Mouse (Mus musculus) olfactory bulb, adult 2 months (tissue): ENCODE data around the gene Upf3b.

ENCODE experiments used
- CTCF ChIP-seq: fragments of 200-500 bp; IDR thresholded peaks from 2 replicates; pipeline ENCODE4 v1.5.1; 2012; ENCODE audit warnings: low read depth, mild to moderate bottlenecking, low read length, moderate library complexity; ENCODE audit not compliant: insufficient read depth
- POLR2A ChIP-seq: fragments of 200-500 bp; IDR thresholded peaks from 2 replicates; pipeline ENCODE4 v1.6.1; 2012; ENCODE audit warnings: mild to moderate bottlenecking, low read depth, low read length, moderate library complexity; ENCODE audit not compliant: insufficient read depth

DNA sequence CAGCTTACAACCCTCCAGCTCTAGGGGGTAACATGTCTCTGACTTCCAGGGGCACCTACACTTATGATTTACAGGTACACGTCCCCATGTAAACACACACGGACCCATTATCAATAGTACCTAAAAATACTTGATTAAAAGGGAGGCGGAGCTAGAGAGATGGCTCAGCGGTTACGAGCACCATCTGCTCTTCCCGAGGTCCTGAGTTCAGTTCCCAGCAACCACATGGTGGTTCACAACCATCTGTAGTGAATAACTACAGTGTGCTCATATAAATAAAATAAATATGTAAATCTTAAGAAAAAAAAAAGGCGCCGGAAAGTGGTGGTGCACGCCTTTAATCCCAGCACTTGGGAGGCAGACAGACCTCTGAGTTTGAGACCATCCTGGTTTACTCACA lies 24.5 kb downstream of the Upf3b start:
- TF ChIP-seq CTCF (no peak), POLR2A (no peak)
